Mouse (Mus musculus): Measurements from ENCODE around the gene Myo9b. TPM values are rescaled to one million over a fixed set of nuclear protein-coding genes. Genes with fewer than 3 reads are reported as not detected.
A peak's percentile ranks its signal among the peaks of the same experiment; 100 is the strongest.

Myo9b gene
- total and polyA plus RNA-seq, 3 experiments: 40.0 to 58.6 (median 43.9) TPM

DNA sequence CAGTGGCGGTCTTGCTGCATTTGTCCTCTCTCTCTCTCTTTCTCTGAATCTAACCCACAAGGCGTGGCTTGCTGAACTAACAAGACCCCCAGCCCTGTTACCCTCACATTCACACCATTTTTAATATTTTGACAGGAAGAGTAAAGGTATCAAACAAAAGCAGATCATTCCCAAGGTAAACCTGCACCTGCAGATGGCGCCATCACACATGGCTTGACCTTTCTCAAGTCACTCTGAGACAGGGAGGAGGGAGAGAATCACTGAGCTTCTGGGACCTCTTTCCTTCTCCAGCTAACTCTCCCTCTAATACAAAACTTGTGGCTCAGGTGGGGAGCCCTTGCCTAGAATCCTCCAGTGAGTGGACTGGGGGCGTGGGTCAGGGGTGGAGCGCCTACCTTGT lies 68.1 kb downstream of the Myo9b start:
- DNase-seq (ENCODE audit: low spot score) (no peak), ATAC-seq (ENCODE audit: extremely low read depth, insufficient number of reproducible peaks, low FRiP score, poor library complexity, severe bottlenecking) (no peak)
- H3K27me3 ChIP-seq (ENCODE audit: insufficient read depth, low read length): no peaks in the 10 kb centered on the region
- H3K4me1 ChIP-seq (ENCODE audit: insufficient read depth, low read depth, low read length): no peaks in the 10 kb centered on the region
- no peak for TF ChIP-seq TAL1 (conservative IDR thresholded peaks at IDR 0.05; ENCODE audit: low read depth, low read length)
- TF ChIP-seq GATA1 (IDR thresholded peaks at IDR 0.05; ENCODE audit: borderline replicate concordance, low read length): no peak
- peaks cover 89% of the 10 kb centered on the region for H3K36me3 ChIP-seq (replicated peaks)
- H3K4me3 ChIP-seq (ENCODE audit: low read depth, low read length): no peak overlapping the region
- no peaks in the 10 kb centered on the region for H3K9me3 ChIP-seq (replicated peaks)

GRCm38 (mm10) chr8:71346581-71346980 lies 74.1 kb downstream of the Myo9b start:
- no peak for DNase-seq (ENCODE audit: low spot score)
- no peak overlapping the region for H3K4me3 ChIP-seq (ENCODE audit: low read depth, low read length)
- no peaks in the 10 kb centered on the region for H3K4me1 ChIP-seq (ENCODE audit: insufficient read depth, low read depth, low read length)
- peaks cover 97% of the 10 kb centered on the region for H3K36me3 ChIP-seq (replicated peaks)
- TF ChIP-seq TAL1 (conservative IDR thresholded peaks at IDR 0.05; ENCODE audit: low read depth, low read length) (no peak), POLR2AphosphoS5 (IDR thresholded peaks at IDR 0.05; ENCODE audit: insufficient replicate concordance, low read depth, low read length) (no peak), GATA2 (IDR thresholded peaks at IDR 0.05; ENCODE audit: borderline replicate concordance, low read depth, low read length) (no peak), GATA1 (IDR thresholded peaks at IDR 0.05; ENCODE audit: borderline replicate concordance, low read length) (no peak), CTCF (IDR thresholded peaks at IDR 0.05; ENCODE audit: low read depth, low read length) (no peak)
- no peak for ATAC-seq (ENCODE audit: extremely low read depth, insufficient number of reproducible peaks, low FRiP score, poor library complexity, severe bottlenecking)
- H3K27me3 ChIP-seq (ENCODE audit: insufficient read depth, low read length): no peaks in the 10 kb centered on the region
- H3K9me3 ChIP-seq (replicated peaks): no peaks in the 10 kb centered on the region

- peaks cover 99% of the 10 kb centered on the region for H3K36me3 ChIP-seq (replicated peaks)
- no peaks in the 10 kb centered on the region for H3K9me3 ChIP-seq (replicated peaks)
- no peak overlapping the region for H3K4me3 ChIP-seq (ENCODE audit: low read depth, low read length)
- no peaks in the 10 kb centered on the region for H3K4me1 ChIP-seq (ENCODE audit: insufficient read depth, low read depth, low read length)
- no peak for DNase-seq (ENCODE audit: low spot score)
- no peak for TF ChIP-seq GATA1 (IDR thresholded peaks at IDR 0.05; ENCODE audit: borderline replicate concordance, low read length)
- TF ChIP-seq GATA2 (IDR thresholded peaks at IDR 0.05; ENCODE audit: borderline replicate concordance, low read depth, low read length): no peak
- TF ChIP-seq CTCF (IDR thresholded peaks at IDR 0.05; ENCODE audit: low read depth, low read length): no peak
- no peak for TF ChIP-seq POLR2AphosphoS5 (IDR thresholded peaks at IDR 0.05; ENCODE audit: insufficient replicate concordance, low read depth, low read length)
- TF ChIP-seq TAL1 (conservative IDR thresholded peaks at IDR 0.05; ENCODE audit: low read depth, low read length): no peak
- no peaks in the 10 kb centered on the region for H3K27me3 ChIP-seq (ENCODE audit: insufficient read depth, low read length)
- no peak for ATAC-seq (ENCODE audit: extremely low read depth, insufficient number of reproducible peaks, low FRiP score, poor library complexity, severe bottlenecking)
These were observed 78.6 kb downstream of the Myo9b start for GRCm38 (mm10) chr8:71351117-71351516.

DNA sequence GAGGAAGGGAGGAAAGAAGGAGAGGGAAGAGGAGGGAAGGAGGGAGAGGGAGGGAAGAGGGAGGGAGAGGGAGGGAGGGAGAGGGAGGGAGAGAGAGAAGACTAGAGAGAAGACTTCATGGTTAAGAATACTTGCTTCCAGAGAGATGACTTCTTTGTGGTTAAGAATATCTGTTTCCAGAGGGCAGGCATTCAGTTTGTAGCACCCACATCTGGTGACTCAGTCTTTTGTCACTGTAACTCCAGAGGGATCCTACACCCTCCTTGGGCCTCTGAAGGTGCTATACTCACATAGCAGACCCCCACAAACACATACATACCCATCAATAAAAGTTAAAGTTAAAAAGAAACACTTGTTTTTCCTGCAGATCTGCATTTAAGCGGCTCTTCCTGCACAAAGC lies 79.0 kb downstream of the Myo9b start:
- H3K36me3 ChIP-seq (replicated peaks): peaks cover 99% of the 10 kb centered on the region
- H3K4me1 ChIP-seq (ENCODE audit: insufficient read depth, low read depth, low read length): no peaks in the 10 kb centered on the region
- no peak for TF ChIP-seq CTCF (IDR thresholded peaks at IDR 0.05; ENCODE audit: low read depth, low read length)

DNA sequence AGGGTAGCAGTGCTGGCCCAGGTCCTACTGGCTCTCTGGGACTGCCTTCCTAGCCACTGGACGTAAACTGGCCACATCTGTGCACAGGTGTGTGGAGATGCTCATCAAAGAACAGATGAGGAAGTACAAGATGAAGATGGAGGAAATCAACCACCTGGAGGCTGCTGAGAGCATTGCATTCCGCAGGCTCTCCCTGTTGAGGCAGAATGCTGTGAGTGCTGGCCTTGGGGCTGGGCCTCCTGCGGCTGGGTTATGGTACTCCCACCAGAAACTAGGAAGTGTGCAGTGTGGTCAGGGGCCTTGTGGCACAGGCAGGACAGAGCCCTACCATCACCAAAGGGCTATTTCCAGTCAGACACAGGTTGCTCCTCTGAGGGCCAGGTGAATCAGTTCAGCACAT lies 85.5 kb downstream of the Myo9b start:
- Histone ChIP-seq H3K4me3 (ENCODE audit: low read depth, low read length) (no peak overlapping the region), H3K4me1 (ENCODE audit: insufficient read depth, low read depth, low read length) (peaks cover 10% of the 10 kb centered on the region), H3K27me3 (ENCODE audit: insufficient read depth, low read length) (no peaks in the 10 kb centered on the region), H3K36me3 (replicated peaks) (peaks cover 86% of the 10 kb centered on the region), H3K9me3 (replicated peaks) (no peaks in the 10 kb centered on the region)
- ATAC-seq (ENCODE audit: extremely low read depth, insufficient number of reproducible peaks, low FRiP score, poor library complexity, severe bottlenecking) (no peak), DNase-seq (ENCODE audit: low spot score) (no peak)
- TF ChIP-seq GATA2 (IDR thresholded peaks at IDR 0.05; ENCODE audit: borderline replicate concordance, low read depth, low read length) (no peak), POLR2AphosphoS5 (IDR thresholded peaks at IDR 0.05; ENCODE audit: insufficient replicate concordance, low read depth, low read length) (no peak), CTCF (IDR thresholded peaks at IDR 0.05; ENCODE audit: low read depth, low read length) (no peak), GATA1 (IDR thresholded peaks at IDR 0.05; ENCODE audit: borderline replicate concordance, low read length) (no peak), TAL1 (conservative IDR thresholded peaks at IDR 0.05; ENCODE audit: low read depth, low read length) (no peak)

More for the DNA sequence above, 79.0 kb downstream of the Myo9b start:
- H3K27me3 ChIP-seq (ENCODE audit: insufficient read depth, low read length): no peaks in the 10 kb centered on the region
- DNase-seq (ENCODE audit: low spot score): no peak
- ATAC-seq (ENCODE audit: extremely low read depth, insufficient number of reproducible peaks, low FRiP score, poor library complexity, severe bottlenecking): no peak
- H3K4me3 ChIP-seq (ENCODE audit: low read depth, low read length): no peak overlapping the region
- no peaks in the 10 kb centered on the region for H3K9me3 ChIP-seq (replicated peaks)

DNA sequence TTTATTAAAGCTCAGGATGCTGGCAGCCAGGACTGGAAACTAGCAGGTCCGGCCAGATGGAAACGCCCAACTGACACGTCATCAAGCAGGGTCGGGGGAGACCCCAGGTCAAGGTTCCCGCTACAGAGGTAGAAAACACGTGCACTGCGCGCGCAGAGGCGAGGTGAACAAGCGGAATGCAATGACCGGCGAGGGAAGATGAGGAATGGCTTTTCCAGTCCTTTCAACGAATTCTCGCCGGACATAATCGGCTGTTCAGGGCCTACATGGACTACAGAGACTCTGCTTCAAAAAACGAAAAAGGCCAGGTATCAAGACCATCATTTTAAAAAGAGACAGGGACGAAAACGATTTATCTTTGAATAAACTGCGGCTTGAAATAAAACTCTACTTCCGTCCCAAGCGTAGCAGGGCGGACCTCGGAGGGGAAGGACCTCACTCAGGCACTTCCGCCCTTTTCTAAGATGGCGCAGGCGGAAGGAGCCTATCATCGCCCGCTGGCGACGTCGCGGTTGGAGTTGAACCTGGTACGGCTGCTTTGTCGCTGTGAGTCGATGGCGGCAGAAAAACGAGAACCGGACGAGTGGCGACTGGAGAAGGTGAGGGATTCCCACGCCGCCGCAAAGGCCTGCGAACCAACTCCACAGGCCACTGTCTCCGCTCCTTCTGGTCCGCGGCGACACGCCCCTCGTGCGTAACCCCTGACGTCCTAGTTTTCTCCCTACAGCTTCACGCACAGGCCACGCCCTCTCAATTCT lies 94.4 kb downstream of the Myo9b start, which contains the start of gene Use1:
Use1 (plus strand) TSS at position 78 of the 758 bp plus-strand sequence.
- Histone ChIP-seq H3K9me3 (replicated peaks) (no peaks in the 10 kb centered on the region), H3K4me1 (ENCODE audit: insufficient read depth, low read depth, low read length) (peaks cover 43% of the 10 kb centered on the region), H3K27me3 (ENCODE audit: insufficient read depth, low read length) (no peaks in the 10 kb centered on the region), H3K4me3 (ENCODE audit: low read depth, low read length) (peak within 1 kb of the TSS; percentile 81), H3K36me3 (replicated peaks) (peaks cover 28% of the 10 kb centered on the region)
- peak; percentile 59 for DNase-seq (ENCODE audit: low spot score)
- TF ChIP-seq TAL1 (conservative IDR thresholded peaks at IDR 0.05; ENCODE audit: low read depth, low read length) (no peak), GATA2 (IDR thresholded peaks at IDR 0.05; ENCODE audit: borderline replicate concordance, low read depth, low read length) (no peak), CTCF (IDR thresholded peaks at IDR 0.05; ENCODE audit: low read depth, low read length) (no peak), GATA1 (IDR thresholded peaks at IDR 0.05; ENCODE audit: borderline replicate concordance, low read length) (no peak)
- peak; percentile 65 for ATAC-seq (ENCODE audit: extremely low read depth, insufficient number of reproducible peaks, low FRiP score, poor library complexity, severe bottlenecking)

All from G1E (cell line).